Mouse (Mus musculus) gastrocnemius, adult 2 months (tissue): ENCODE results near the gene 2610318N02Rik. TPM values are rescaled to one million over a fixed set of nuclear protein-coding genes. Genes with fewer than 3 reads are reported as not detected.

Experiments used
- DNase-seq: peaks from one replicate; pipeline ENCODE4 v3.0.0; 2022
- H3K27ac ChIP-seq: fragments of 200-600 bp; 2 replicates; pipeline ENCODE4 v1.8.1; 2022; ENCODE audit warnings: mild to moderate bottlenecking
- H3K4me3 ChIP-seq: fragments of 200-600 bp; 2 replicates; pipeline ENCODE4 v1.8.1; 2022; ENCODE audit warnings: mild to moderate bottlenecking, moderate library complexity
- CTCF ChIP-seq: fragments of 200-600 bp; IDR thresholded peaks from 2 replicates; pipeline ENCODE4 v1.8.1; 2022; ENCODE audit warnings: antibody characterized with exemption, mild to moderate bottlenecking, moderate library complexity
- intact Hi-C: fragments of 180-260 bp; cut with DNase I; formaldehyde crosslinking; loops from one replicate; pipeline ENCODE4 v1.15.1; 2025
- microRNA-seq: library from miRNA; unstranded; fragments of <30 nt; microRNA quantifications from one replicate; pipeline ENCODE4 v1.2.0, GENCODE M21; 2021
- total RNA-seq, 2 experiments: library from RNA; stranded (reverse); gene quantifications; 2 replicates each; pipeline ENCODE4 v1.2.3; 2021

2610318N02Rik gene
- total RNA-seq, 2 experiments from 2014 or later, result not detected

GRCm38 (mm10) chr16:17088346-17088745 is 36.6 kb downstream of the 2610318N02Rik start:
- TF ChIP-seq CTCF, result 0 out of 2 replicates have a peak, but pooled peaks have one; percentile 3
- Histone ChIP-seq H3K27ac (no peak overlapping the region), H3K4me3 (no peak overlapping the region)
- intact Hi-C loops, result no loop called here
- DNase-seq, result no peak

DNA sequence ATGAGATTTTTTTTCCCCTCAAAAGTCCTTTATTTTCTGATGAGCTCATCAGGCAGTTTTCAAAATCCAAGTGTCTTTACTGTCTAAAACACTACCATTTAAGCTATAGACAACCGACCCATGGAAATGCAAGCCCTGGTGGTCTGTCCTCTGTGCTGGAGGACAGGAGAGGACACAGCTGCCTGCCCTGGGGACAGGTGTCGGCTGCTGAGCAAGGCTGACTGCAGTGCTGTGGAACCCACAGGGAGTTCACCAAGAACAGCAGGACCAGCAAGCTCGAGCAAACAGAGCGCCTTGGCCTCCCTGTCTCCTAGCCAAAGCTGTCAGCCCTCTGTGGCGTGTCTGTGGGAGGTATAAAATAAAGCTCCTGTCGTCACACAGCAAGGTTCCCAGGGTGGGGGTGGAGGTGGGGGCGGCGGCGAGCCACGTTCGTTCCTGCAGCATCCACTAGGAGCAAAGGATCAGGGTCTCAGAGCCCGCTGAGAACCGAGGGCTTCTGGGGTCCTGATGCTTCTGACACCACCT is 38.2 kb downstream of the 2610318N02Rik start:
- TF ChIP-seq CTCF, result no peak

GRCm38 (mm10) chr16:17086241-17086640 is 38.7 kb downstream of the 2610318N02Rik start:
- no peak overlapping the region for H3K4me3 ChIP-seq
- intact Hi-C loops, result no loop called here
- H3K27ac ChIP-seq, result no peak overlapping the region
- no peak for TF ChIP-seq CTCF
- no peak for DNase-seq

More for the DNA sequence above, 38.2 kb downstream of the 2610318N02Rik start:
- no peak overlapping the region for H3K27ac ChIP-seq
- DNase-seq, result no peak
- intact Hi-C loops, result no loop called here
- no peak overlapping the region for H3K4me3 ChIP-seq

DNA sequence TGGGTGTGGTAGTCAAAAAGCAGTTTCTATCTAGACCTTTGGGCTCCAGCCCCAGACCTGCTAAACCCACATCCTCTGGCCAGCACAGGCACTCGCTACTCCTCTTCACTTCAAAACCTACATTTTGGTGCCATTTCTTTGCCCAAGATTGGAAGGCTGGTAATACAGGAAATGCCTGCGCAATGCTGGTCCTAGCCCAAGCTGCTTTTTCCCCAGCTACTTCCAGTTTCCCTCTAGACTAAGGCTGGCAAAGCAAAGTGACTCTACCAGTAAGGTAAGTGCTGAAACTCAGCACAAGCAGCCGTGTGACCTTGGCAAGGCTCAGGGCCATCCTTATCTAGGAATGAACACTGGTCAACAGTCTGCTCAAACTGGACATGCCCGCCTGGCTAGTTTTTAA is 39.3 kb downstream of the 2610318N02Rik start:
- intact Hi-C loops, result no loop called here
- no peak for DNase-seq
- Histone ChIP-seq H3K27ac (no peak overlapping the region), H3K4me3 (no peak overlapping the region)
- no peak for TF ChIP-seq CTCF

DNA sequence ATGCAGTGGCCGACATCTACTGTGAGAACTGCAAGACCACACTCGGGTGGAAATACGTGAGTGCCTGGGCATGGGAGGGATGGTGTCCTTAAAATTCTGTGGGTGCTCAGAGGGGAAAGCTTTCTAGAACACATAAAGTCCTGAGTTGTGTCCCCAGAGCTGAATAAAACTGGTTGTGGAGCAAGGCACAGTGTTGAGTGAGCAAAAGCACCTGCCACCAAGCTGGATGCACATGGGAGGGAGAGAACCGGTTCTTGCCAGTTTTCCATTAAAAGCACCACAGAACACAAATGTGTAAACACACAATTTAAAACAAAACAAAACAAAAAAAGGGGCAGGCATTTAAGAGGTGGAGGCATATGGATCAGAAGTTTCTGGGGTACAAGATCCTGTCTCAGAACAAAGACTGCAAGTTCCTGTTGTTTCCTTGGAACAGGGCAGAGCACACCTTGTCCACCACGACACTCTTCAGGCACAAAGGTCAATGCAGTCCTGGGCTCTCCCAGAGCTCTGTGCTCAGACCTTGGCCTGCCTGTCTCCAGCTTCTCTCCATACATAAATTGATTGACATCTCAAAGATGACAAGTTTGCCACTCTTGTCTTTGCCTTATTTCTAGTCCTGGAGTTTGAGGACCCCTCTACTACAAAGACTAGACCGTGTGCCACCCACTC is 42.7 kb downstream of the 2610318N02Rik start:
- intact Hi-C loops, result no loop called here
- no peak for TF ChIP-seq CTCF
- Histone ChIP-seq H3K4me3 (no peak overlapping the region), H3K27ac (no peak overlapping the region)
- DNase-seq, result no peak

- H3K27ac ChIP-seq, result no peak overlapping the region
- H3K4me3 ChIP-seq, result no peak overlapping the region
- intact Hi-C loops, result no loop called here
- DNase-seq, result no peak
- no peak for TF ChIP-seq CTCF
These were observed 46.9 kb downstream of the 2610318N02Rik start for GRCm38 (mm10) chr16:17078101-17078500.

DNA sequence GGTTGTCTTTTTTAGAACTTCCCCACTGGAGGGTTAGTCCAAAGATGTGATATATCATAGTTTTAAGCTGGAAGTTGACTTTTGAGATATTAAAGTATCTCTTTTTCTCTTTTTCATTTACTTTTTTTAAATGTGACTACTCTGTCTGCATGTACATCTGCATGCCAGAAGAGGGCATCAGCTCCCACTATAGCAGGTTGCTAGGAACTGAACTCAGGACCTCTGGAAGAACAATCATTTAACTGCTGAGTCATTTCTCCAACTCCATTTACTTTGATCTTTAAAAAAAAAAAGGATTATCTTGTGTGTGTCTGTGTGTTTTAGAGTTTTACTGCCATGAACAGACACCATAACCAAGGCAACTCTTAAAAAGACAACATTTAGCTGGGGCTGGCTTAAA is 48.1 kb downstream of the 2610318N02Rik start:
- H3K27ac ChIP-seq, result no peak overlapping the region
- intact Hi-C loops, result no loop called here
- no peak for TF ChIP-seq CTCF
- no peak for DNase-seq
- no peak overlapping the region for H3K4me3 ChIP-seq

DNA sequence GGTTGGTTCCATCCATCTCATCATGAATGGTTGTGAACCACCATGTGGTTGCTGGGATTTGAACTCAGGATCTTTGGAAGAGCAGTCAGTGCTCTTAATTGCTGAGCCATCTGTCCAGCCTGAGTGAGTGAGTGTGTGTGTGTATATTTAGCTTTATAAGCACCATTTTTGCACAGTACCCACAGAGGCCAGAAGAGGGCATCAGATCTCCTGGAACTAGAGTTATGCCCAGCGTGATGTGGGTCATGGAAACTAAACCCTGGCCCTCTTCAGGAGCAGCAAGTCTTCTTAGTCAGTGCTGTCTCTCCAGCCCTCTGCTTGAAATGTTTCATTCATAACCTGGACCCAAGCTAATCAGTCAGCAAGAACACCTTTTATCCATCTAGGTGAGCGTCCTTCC is 48.7 kb downstream of the 2610318N02Rik start:
- DNase-seq, result no peak
- 0 out of 2 replicates have a peak, but pooled peaks have one; percentile 3 for TF ChIP-seq CTCF
- intact Hi-C loops, result no loop called here
- Histone ChIP-seq H3K4me3 (no peak overlapping the region), H3K27ac (no peak overlapping the region)

DNA sequence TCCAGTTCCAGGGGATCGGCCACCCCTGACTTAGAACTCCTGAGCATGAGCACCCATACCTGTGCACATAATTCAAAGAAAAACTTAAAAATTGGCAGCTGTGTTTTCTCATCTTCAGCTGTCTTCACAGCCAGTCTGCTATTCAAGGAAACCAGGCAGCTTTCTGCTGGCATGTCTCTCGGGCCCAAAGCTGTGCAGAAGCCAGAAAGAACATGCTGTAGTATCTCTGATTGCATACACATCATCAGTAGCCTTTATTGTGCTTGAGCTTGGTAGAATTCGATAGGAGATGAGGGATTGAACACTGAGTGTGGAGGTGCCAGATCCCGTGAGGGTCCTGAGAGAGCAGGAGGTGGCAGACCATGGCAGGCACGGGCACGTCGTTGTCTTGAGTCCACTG is 52.0 kb downstream of the 2610318N02Rik start:
- no peak overlapping the region for H3K4me3 ChIP-seq
- DNase-seq, result no peak
- H3K27ac ChIP-seq, result no peak overlapping the region
- intact Hi-C loops, result no loop called here
- no peak for TF ChIP-seq CTCF

DNA sequence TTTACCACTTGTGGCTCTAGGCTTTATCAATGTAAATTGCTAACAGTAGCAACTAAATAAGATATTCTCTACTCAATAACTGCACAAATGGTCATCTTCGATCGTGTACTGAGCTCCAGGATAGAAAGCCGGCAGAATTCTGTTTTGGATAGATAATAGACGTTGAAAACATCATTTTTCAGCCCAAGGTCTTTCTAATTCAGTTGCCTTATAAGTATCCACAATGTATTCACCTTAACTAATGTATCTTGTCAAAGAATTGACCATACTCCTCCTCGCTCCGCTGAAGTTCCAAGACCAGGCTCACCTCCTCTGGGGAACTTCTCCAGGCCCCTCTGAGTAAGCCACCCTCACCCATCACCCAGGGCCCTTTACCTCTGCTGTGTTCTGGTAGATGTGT is 54.3 kb downstream of the 2610318N02Rik start:
- no peak for TF ChIP-seq CTCF
- intact Hi-C loops, result no loop called here
- Histone ChIP-seq H3K27ac (no peak overlapping the region; the same call in 1 of the 2 replicates), H3K4me3 (peak overlapping the region; percentile 89)
- DNase-seq, result no peak

GRCm38 (mm10) chr16:17069511-17070443 is 55.2 kb downstream of the 2610318N02Rik start, which contains the start of gene Ypel1:
Gene Ypel1, plus strand, starts transcription at chr16:17069696.
- no peak for TF ChIP-seq CTCF
- Histone ChIP-seq H3K4me3 (peak within 1 kb of the TSS; percentile 89), H3K27ac (peak within 1 kb of the TSS; percentile 83)
- intact Hi-C loops, result loop anchor here (10.0 kb wide), 1 partner anchor 145 kb away; no protein-coding TSS in a partner anchor
- peak; percentile 92 for DNase-seq

- intact Hi-C loops, result loop anchor here (10.0 kb wide), 1 partner anchor 143 kb away; no protein-coding TSS in a partner anchor
- H3K27ac ChIP-seq, result no peak overlapping the region
- no peak for DNase-seq
- H3K4me3 ChIP-seq, result no peak overlapping the region
- no peak for TF ChIP-seq CTCF
These were observed 57.4 kb downstream of the 2610318N02Rik start for GRCm38 (mm10) chr16:17067552-17067951.

Small RNAs within 50 kb of the gene (microRNA-seq; reads per million reads assigned to microRNA genes)
- gene Mir130b, result 17.3 reads per million, percentile 15 among the genes with 10 or more reads in this experiment
- gene Mir301b, result not detected

Other genes with a start within 250 kb of the 2610318N02Rik start
- 10 to 100 TPM in 1 of 2 experiments, 1 to 10 TPM in 1; 8.6 to 15.3 TPM for gene Ppm1f, start 228.7 kb downstream of the 2610318N02Rik start, total RNA-seq
- 100 to 1,000 TPM in 1 of 2 experiments, 10 to 100 TPM in 1; 92.3 to 112 TPM for gene Mapk1, start 141.8 kb downstream of the 2610318N02Rik start, total RNA-seq
- gene Ypel1, start 55.5 kb downstream of the 2610318N02Rik start, total RNA-seq, result 1 to 10 TPM in 1 of 2 experiments, under 1 TPM in 1; 0.43 to 1.5 TPM
- 10 to 100 TPM; 27.6 to 31.4 TPM for gene Ppil2, start 13.9 kb downstream of the 2610318N02Rik start, total RNA-seq
- 1 to 10 TPM; 4.3 to 8.0 TPM for gene Sdf2l1, start 7.2 kb upstream of the 2610318N02Rik start, total RNA-seq
- under 1 TPM in 1 of 2 experiments, not detected in 1; 0.31 TPM for gene Ydjc, start 19.5 kb upstream of the 2610318N02Rik start, total RNA-seq
- gene Ccdc116, start 22.1 kb upstream of the 2610318N02Rik start, total RNA-seq, result under 1 TPM in 1 of 2 experiments, not detected in 1; 0.11 TPM
- 100 to 1,000 TPM; 143 to 150 TPM for gene Ube2l3, start 77.5 kb upstream of the 2610318N02Rik start, total RNA-seq
- gene Rimbp3, start 83.4 kb upstream of the 2610318N02Rik start, total RNA-seq, result under 1 TPM in 1 of 2 experiments, not detected in 1; 0.05 TPM
- gene Hic2, start 108.4 kb upstream of the 2610318N02Rik start, total RNA-seq, result 1 to 10 TPM; 1.1 to 1.8 TPM
- gene Tmem191c, start 150.9 kb upstream of the 2610318N02Rik start, total RNA-seq, result 1 to 10 TPM in 1 of 2 experiments, under 1 TPM in 1; 0.92 to 1.7 TPM
- gene Serpind1, start 206.2 kb upstream of the 2610318N02Rik start, total RNA-seq, result under 1 TPM; 0.15 to 0.28 TPM